Mouse (Mus musculus) adrenal gland (tissue): ENCODE data around the gene Cdk5r2.

Source experiments
- intact Hi-C: fragments of 180-260 bp; cut with DNase I; formaldehyde crosslinking; loops from one replicate; pipeline ENCODE4 v1.15.1; 2025

The Cdk5r2 gene

GRCm38 (mm10) chr1:74850251-74850650 lies 4.5 kb upstream of the Cdk5r2 start:
- intact Hi-C loops, result no loop called here

- intact Hi-C loops, result no loop called here
These were observed 3.5 kb upstream of the Cdk5r2 start for GRCm38 (mm10) chr1:74851001-74851775.

DNA sequence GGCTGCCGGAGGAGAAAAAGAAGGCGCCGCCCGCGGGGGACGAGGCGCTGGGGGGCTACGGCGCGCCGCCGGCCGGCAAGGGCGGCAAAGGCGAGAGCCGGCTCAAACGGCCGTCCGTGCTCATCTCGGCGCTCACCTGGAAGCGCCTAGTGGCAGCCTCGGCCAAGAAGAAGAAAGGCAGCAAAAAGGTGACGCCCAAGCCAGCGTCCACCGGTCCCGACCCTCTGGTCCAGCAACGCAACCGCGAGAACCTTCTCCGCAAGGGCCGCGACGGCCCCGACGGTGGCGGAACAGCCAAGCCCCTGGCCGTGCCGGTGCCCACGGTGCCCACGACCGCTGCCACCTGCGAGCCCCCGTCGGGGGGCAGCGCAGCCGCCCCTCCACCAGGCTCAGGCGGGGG lies 422 bp downstream of the Cdk5r2 start:
- intact Hi-C loops, result no loop called here

DNA sequence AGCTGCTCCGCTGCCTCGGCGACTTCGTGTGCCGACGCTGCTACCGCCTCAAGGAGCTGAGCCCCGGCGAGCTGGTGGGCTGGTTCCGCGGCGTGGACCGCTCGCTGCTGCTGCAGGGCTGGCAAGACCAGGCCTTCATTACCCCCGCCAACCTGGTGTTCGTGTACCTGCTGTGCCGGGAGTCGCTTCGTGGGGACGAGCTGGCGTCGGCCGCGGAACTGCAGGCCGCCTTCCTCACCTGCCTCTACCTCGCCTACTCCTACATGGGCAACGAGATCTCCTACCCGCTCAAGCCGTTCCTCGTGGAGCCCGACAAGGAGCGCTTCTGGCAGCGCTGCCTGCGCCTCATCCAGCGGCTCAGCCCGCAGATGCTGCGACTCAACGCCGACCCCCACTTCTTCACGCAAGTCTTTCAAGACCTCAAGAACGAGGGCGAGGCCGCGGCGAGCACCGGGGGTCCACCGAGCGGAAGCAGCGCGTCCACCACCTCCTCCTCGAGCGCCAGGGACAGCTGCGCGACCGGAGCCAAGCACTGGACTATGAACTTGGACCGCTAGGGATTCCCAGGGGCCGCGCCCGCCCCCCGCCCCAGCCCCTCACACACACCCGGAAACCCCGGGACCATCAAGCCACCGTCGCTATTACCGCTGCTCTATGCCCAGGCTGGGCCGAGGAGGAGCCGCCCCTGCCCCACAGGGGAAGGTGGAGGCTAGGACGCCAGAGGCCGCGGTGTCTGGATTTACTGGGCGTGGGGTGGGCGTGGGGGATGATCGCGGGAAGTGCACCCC lies 1.1 kb downstream of the Cdk5r2 start:
- intact Hi-C loops, result no loop called here

- intact Hi-C loops, result no loop called here
These were observed 1.6 kb downstream of the Cdk5r2 start for GRCm38 (mm10) chr1:74856439-74856720.

DNA sequence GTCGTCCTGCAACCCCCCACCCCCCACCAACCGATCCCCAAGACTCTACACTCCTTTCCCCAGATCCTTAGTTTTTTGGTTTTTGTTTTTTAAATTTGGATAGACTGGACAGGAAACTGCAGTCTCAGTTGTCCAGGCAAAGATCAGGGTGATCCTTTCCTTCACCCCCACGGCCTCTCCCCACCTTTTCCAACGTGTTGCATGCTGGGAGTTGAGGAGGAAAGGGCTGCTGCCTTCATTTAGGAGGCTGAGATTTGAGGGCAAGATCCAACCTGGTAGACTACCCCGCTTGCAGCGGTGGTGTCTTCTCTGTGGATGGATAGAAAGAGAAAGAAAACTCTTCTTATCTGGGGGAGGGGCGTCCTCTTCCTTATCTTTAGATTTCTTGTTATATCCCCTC lies 2.1 kb downstream of the Cdk5r2 start:
- intact Hi-C loops, result no loop called here

DNA sequence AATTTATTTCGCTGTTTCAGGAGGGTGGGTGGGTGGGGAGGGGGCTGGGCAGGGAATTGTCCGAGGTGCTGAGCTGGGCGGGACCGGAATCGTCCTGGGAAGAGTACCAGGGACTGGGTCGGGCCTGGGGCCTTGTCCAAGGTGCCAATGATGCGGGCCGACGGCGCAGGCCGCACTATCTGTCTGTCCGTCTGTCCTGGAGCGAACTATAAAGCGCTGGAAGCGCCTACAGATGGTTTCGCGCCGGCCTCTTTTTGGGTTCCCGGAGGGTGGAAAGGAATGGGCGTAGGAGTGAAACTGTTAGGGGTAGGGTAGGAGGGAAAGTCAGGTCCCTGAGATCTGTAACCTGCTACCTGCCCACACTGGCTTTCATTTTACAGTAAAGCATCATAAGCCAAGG lies 2.5 kb downstream of the Cdk5r2 start:
- intact Hi-C loops, result no loop called here

GRCm38 (mm10) chr1:74857677-74858076 lies 2.9 kb downstream of the Cdk5r2 start:
- intact Hi-C loops, result no loop called here

DNA sequence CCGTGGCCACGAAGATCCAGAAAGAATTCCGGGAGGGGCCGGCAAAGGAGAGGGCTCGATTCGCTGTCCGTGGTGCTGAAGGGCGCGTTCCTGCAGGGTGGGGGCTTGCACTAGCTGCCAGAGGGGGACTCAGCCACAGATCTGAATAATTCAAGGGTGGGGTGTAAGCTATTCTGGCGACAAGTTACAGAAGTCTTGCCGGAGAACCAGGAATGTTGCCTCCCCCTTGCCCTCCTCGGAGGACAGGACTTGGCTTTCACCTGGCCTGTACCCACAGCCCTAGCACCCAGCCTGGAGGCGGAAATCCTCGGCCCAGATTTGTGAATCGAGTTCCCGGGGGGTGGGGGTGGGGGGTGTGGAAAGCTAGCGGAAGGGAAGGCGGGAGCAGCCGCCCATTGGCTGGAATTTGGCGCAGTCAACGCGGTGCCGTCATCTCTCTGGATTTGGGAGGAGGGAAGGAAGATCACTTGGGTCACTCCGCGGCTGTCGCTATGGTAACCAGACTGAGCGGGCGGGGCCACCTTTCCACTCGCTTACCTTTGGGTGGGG lies 3.5 kb downstream of the Cdk5r2 start:
- intact Hi-C loops, result no loop called here

DNA sequence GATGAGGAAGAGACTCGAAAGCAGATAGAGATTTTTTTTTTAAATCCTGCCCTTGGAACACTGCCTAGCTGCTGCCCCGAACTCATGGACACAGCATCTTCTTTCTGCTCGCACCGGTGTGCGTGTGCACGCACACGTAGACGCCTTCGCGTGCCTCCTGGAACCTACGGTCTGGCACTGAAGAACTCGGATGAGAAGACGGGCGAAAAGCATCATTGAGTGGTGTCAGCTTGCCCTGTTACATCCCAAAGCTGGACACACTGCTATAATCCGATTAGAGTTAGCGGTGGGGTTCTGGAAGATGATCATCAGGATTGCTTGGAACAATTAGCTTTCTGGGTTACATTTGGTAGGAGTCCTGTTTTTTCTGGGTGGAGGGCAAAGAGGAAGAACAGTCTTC lies 4.1 kb downstream of the Cdk5r2 start:
- intact Hi-C loops, result no loop called here

GRCm38 (mm10) chr1:74859223-74859984 lies 4.7 kb downstream of the Cdk5r2 start:
- intact Hi-C loops, result no loop called here

DNA sequence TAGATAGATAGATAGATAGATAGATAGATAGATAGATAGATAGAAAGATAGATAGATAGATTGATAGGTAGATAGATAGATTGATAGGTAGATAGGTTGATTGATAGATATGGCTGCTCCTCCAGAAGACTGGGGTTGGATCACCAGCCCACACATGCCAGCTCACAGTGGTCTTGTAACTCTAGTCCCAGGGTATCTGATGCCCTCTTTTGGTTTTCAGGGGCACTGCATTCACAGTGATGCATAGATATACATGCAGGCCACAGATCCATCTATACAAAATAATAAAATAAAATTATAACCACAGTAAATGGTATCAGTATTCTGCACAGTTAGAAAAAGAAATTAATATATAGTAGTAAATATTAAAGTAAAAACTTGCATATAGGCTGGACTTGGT lies 7.0 kb downstream of the Cdk5r2 start:
- intact Hi-C loops, result no loop called here

DNA sequence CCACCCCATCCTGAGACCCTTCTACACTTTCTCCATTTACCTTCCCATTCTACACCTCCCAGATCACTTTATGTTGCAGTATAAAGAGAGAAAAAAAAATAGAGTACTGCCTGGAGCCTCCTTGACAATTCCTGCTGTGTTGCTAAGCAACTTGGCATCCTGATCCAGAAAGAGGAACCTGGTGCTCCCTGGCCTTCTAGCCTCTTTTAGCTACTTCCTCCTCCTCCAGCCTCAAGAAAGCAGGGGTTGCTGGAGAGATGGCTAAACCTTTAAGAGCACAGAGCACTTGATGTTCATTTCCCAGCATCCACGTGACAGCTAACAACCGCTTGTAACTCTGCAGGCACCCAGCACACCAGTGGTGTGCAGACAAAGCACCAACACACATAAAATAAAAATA lies 17.5 kb downstream of the Cdk5r2 start:
- intact Hi-C loops, result no loop called here

DNA sequence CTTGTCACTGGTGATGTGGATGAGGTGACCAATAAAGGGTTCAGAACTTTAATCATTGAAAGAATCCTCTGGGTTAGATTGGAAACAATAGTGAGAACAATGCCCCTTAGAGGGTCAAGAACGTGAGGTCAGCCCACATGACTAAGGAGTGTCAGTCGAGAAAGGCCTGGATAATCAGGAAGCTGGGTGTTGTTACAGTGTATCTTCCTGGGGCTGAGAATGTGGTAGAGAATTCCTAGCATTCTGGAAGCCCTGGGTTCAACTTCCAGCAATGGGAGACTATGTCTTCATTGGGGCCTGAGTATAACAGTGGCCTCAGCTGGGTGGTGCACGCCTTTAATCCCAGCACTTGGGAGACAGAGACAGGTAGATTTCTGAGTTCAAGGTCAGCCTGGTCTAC lies 22.5 kb downstream of the Cdk5r2 start:
- intact Hi-C loops, result no loop called here

DNA sequence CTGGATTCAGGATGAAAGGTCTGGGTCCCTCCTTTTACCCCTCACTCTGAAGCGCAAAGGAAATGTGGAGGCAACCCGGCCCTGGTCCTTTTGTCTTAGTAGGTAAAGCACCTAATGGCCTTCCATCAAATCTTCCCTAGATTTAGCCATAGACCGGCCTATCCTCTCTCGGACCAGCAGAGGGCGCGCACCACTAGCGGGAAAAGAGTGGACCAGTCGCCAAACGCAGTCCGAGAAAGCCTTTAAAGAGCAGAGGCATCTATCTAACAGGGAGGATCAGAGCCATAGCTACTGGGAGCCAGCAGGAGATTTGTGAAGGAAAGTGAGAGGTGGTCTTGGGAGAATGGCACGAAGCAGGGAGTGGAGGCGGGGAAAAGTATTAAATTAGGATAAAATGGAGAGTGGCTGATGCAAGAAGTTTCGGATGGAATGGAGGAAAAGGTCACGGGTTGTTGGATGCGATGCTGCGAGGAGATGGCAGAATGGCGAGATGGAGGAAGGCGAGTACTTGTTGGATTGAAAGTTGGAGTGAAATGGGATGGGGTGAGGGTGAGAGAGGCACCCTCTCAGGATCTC lies 26.1 kb downstream of the Cdk5r2 start:
- intact Hi-C loops, result no loop called here

GRCm38 (mm10) chr1:74882055-74882734 lies 27.5 kb downstream of the Cdk5r2 start:
- intact Hi-C loops, result no loop called here

- intact Hi-C loops, result no loop called here
These were observed 28.1 kb downstream of the Cdk5r2 start for GRCm38 (mm10) chr1:74882828-74883227.

- intact Hi-C loops, result no loop called here
These were observed 28.7 kb downstream of the Cdk5r2 start for GRCm38 (mm10) chr1:74883441-74883840.

DNA sequence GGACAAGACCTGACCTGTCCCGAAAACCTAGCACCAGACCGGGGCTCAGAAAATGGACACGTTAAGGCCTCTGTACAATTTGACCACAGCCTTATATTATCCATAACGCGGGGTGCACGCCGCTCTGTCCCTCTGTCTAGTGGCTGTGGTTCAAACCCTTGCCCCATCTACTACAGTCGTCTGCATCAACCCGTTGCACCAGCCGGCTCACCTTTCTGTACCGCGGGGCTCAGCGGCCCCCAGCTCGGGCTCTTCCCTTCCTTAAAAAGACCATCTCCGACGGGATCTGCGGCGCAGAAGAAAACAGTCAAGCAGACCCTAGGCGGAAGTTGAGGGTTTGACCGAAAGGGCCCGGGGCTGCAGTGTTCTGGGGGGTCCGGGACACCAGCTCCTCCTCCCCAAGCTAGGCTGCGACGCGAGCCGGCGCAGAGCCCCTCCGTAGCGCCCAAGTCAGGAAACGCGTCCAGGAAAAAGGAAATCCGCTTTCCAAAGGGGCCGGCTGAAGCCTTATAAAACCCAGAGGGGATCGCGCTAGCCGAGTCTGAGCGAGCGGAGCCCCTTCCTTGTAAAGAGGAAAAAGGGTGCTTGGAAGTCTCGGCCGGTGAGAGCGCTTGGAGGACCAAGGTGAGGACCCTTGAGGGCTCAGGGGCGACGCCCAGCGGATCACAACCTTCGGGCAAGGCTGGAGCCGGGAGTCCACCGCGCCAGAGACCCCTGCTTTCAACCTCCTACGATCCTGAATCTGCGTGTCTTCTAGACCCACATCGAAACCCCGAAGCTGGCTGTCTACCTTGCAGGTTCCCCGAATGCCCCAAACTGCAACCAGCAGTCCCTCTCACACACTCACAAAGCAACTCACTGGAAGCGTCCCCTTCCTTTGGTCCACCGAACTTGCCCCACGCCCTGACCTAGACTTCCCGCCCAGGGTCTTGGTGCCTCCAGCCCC lies 29.7 kb downstream of the Cdk5r2 start:
- intact Hi-C loops, result no loop called here
